Mouse (Mus musculus) kidney, postnatal 0 days (tissue): Measurements from ENCODE around the gene Cds2. TPM values are rescaled to one million over a fixed set of nuclear protein-coding genes. Genes with fewer than 3 reads are reported as not detected.
A peak's percentile ranks its signal among the peaks of the same experiment; 100 is the strongest.

ENCODE experiments used
- ATAC-seq: fragments of 200-750 bp; cut with Nextera tagmentation; replicated peaks from 2 replicates; pipeline ENCODE4 v1.8.0; 2017; ENCODE audit warnings: low read depth, moderate number of reproducible peaks, moderate TSS enrichment, moderate library complexity; ENCODE audit not compliant: low FRiP score
- DNase-seq: peaks from one replicate; pipeline ENCODE4 v3.0.0-alpha.2; 2016; ENCODE audit warnings: low spot score
- H3K27ac ChIP-seq: fragments of 300-500 bp; sonication (generic); 2 replicates; pipeline ENCODE4 v1.5.1; 2014; ENCODE audit warnings: mild to moderate bottlenecking
- H3K27me3 ChIP-seq: fragments of 300-500 bp; sonication (generic); 2 replicates; pipeline ENCODE4 v1.6.1; 2014; ENCODE audit warnings: low read length, mixed read lengths; ENCODE audit not compliant: insufficient read depth
- H3K36me3 ChIP-seq: fragments of 300-500 bp; sonication (generic); 2 replicates; pipeline ENCODE4 v1.6.1; 2014; ENCODE audit warnings: low read length, mixed read lengths; ENCODE audit not compliant: insufficient read depth
- H3K4me1 ChIP-seq: fragments of 300-500 bp; sonication (generic); replicated peaks from 2 replicates; pipeline ENCODE4 v1.6.1; 2014; ENCODE audit warnings: antibody characterized with exemption, low read length, mixed read lengths; ENCODE audit not compliant: insufficient read depth
- H3K4me2 ChIP-seq: fragments of 300-500 bp; sonication (generic); 2 replicates; pipeline ENCODE4 v1.6.1; 2014; ENCODE audit warnings: mild to moderate bottlenecking, low read length, moderate library complexity, mixed read lengths
- H3K4me3 ChIP-seq: fragments of 300-500 bp; sonication (generic); replicated peaks from 2 replicates; pipeline ENCODE4 v1.5.1; 2014; ENCODE audit warnings: low read depth, low read length
- H3K9ac ChIP-seq: fragments of 300-500 bp; sonication (generic); 2 replicates; pipeline ENCODE4 v1.6.1; 2014; ENCODE audit warnings: low read depth, low read length
- H3K9me3 ChIP-seq: fragments of 300-500 bp; sonication (generic); replicated peaks from 2 replicates; pipeline ENCODE4 v1.6.1; 2016; ENCODE audit warnings: low read length, inconsistent platforms, mixed read lengths
- CTCF ChIP-seq: IDR thresholded peaks from 2 replicates; pipeline ENCODE4 v1.5.1; 2016; ENCODE audit warnings: antibody characterized with exemption, low read depth, mild to moderate bottlenecking, moderate library complexity
- WGBS: fragments of 180-500 bp; shearing (Covaris S2); extraction: QIAGEN DNeasy Blood & Tissue Kit; methylation state at CpG from one replicate; pipeline ENCODE4 v1.1.7; 2014; 5-methylcytosine and 5-hydroxymethylcytosine counted together
- polyA plus RNA-seq: library from polyadenylated mRNA; unstranded; fragments of >200 nt; fragmentation: Nextera tagmentation; extraction: Ambion mirVana; gene quantifications from 2 replicates; pipeline ENCODE4 v1.2.1, GENCODE M21; 2015

Cds2 gene
- polyA plus RNA-seq, 1 experiment from 2014 or later = 24.0 TPM

- WGBS = under 1% methylated on average over 78 of the region's 79 CpGs
- Histone ChIP-seq H3K27me3 (no peaks in the 10 kb centered on the region), H3K4me2 (peak within 1 kb of the TSS; percentile 84), H3K36me3 (peaks cover 7% of the 10 kb centered on the region; the same call in 1 of the 2 replicates), H3K27ac (peak within 1 kb of the TSS; percentile 82), H3K4me3 (peak within 1 kb of the TSS; percentile 63), H3K9me3 (no peaks in the 10 kb centered on the region), H3K9ac (peak within 1 kb of the TSS; percentile 65), H3K4me1 (peaks cover 4% of the 10 kb centered on the region)
- peak; percentile 99 for ATAC-seq
- no peak for TF ChIP-seq CTCF
- DNase-seq = peak; percentile 99
These were observed 10.1 kb upstream of the Cds2 start, which contains the start of gene Pcna for GRCm38 (mm10) chr2:132252542-132253528. Pcna (minus strand) TSS chr2:132253314.

- no peak for DNase-seq
- H3K4me1 ChIP-seq = no peaks in the 10 kb centered on the region
- H3K36me3 ChIP-seq = peaks cover 7% of the 10 kb centered on the region; the same call in 1 of the 2 replicates
- peak overlapping the region; percentile 63 for H3K4me3 ChIP-seq
- H3K9me3 ChIP-seq = no peaks in the 10 kb centered on the region
- peak overlapping the region; percentile 53 for H3K4me2 ChIP-seq
- H3K27ac ChIP-seq = peak overlapping the region; percentile 82
- 1% methylated on average over 7 of the region's 7 CpGs for WGBS
- ATAC-seq = no peak
- no peak for TF ChIP-seq CTCF
- peak overlapping the region; percentile 54 for H3K9ac ChIP-seq
- no peaks in the 10 kb centered on the region for H3K27me3 ChIP-seq
These were observed 9.3 kb upstream of the Cds2 start for GRCm38 (mm10) chr2:132253603-132254002.

GRCm38 (mm10) chr2:132257350-132258068, 5.4 kb upstream of the Cds2 start:
- Histone ChIP-seq H3K27me3 (no peaks in the 10 kb centered on the region), H3K4me3 (no peak overlapping the region), H3K4me1 (no peaks in the 10 kb centered on the region), H3K27ac (no peak overlapping the region), H3K9me3 (no peaks in the 10 kb centered on the region), H3K4me2 (no peak overlapping the region), H3K9ac (no peak overlapping the region), H3K36me3 (no peaks in the 10 kb centered on the region)
- WGBS = 84% methylated on average over 6 of the region's 6 CpGs
- DNase-seq (no peak), ATAC-seq (no peak)
- TF ChIP-seq CTCF = no peak

- ATAC-seq = no peak
- no peak for DNase-seq
- TF ChIP-seq CTCF = no peak
- Histone ChIP-seq H3K9ac (no peak overlapping the region), H3K27ac (no peak overlapping the region), H3K36me3 (no peaks in the 10 kb centered on the region), H3K27me3 (no peaks in the 10 kb centered on the region), H3K4me1 (peaks cover 9% of the 10 kb centered on the region; the same call in 1 of the 2 replicates), H3K4me2 (no peak overlapping the region), H3K9me3 (no peaks in the 10 kb centered on the region), H3K4me3 (no peak overlapping the region)
- WGBS = 53% methylated on average over 3 of the region's 3 CpGs
These were observed 2.3 kb upstream of the Cds2 start for GRCm38 (mm10) chr2:132260601-132261000.

GRCm38 (mm10) chr2:132262175-132262574, 773 bp upstream of the Cds2 start:
- Histone ChIP-seq H3K9ac (no peak overlapping the region), H3K27ac (no peak overlapping the region), H3K9me3 (no peaks in the 10 kb centered on the region), H3K4me3 (no peak overlapping the region), H3K27me3 (no peaks in the 10 kb centered on the region), H3K4me1 (peaks cover 9% of the 10 kb centered on the region; the same call in 1 of the 2 replicates), H3K4me2 (no peak overlapping the region), H3K36me3 (no peaks in the 10 kb centered on the region)
- DNase-seq (no peak), ATAC-seq (no peak)
- 77% methylated on average over 6 of the region's 6 CpGs for WGBS
- no peak for TF ChIP-seq CTCF
